Mouse (Mus musculus): ENCODE data around the gene Dcun1d1.

The Dcun1d1 gene

DNA sequence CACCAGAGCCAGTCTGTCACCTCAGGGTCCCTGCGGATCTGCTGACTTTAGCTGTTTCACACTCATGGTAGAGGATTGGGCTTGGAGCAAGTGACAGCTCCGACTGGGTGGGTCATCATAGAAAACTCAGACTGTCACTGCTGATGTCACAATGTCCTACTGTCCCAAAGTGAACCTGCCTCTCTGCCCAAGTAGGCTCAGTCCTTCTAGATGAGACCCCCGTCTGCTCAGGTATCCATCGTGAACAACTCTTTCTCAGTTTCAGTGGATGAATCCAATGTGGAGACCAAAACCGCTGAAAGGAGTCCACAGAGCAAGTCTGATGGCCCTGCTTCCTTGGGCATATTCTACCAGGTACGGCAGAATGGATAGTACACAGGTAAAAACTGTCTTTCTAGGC, at the start of gene Dcun1d1:
Dcun1d1 (minus strand) TSS at position 101 of the 400 bp plus-strand sequence.
- DNase-seq (ENCODE audit: low read depth, low spot score) = no peak

DNA sequence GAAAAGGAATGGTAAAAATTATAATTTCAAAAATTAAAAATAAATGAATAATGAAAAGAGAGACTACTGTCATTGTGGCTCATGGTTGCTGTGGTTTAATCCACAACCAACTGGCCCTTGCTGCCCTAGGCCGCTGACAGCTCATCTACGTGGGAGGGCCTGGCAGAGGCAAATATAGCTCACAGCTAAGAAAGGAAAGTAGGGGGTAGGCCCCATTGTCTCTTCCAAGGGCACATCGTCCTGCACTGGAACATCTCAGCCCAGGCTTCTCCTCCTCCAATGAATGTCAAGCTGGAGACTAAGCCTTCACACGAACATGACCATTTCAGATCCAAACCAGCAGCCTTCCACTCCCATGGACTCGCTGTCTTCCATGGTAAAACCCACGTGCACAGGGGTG, 49.0 kb upstream of the Dcun1d1 start:
- DNase-seq (ENCODE audit: low read depth, low spot score) = no peak

DNA sequence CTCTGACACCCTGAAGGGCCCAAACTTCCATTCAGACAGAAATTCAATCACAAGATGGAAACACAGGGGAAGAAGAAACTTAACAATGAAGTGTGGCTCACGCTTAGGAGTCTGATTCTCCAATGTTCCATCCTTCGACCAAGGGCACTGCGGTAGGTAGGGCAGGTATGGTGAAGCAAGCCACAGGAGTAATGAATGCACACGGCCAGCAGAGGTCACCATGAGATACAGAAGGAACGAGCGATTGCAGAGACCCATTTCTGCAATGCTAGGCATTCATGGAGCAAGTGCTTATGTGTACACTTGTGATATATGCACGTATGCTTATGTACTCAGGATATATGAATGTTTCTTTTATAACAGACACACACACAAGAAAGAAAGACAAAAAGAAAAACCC, 36.3 kb upstream of the Dcun1d1 start:
- no peak for DNase-seq (ENCODE audit: low read depth, low spot score)

DNA sequence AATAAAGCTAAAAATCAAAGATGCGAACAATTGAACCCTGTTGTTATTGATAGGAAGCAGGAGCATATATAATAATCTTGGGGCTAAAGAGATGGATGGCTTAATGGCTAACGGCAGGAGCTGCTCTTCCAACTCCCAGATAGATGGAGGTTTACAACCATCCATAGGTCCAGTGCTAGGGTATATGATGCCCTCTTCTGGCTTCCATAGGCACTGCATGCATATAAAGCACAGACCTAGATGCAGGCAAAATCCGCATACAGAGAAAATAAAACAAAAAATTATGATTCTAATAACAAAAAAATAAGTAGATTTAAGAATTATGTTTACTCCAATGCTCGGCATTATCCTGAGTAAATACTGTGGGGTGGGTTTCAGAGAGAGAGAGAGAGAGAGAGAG, 35.7 kb upstream of the Dcun1d1 start:
- DNase-seq (ENCODE audit: low read depth, low spot score) = no peak

DNA sequence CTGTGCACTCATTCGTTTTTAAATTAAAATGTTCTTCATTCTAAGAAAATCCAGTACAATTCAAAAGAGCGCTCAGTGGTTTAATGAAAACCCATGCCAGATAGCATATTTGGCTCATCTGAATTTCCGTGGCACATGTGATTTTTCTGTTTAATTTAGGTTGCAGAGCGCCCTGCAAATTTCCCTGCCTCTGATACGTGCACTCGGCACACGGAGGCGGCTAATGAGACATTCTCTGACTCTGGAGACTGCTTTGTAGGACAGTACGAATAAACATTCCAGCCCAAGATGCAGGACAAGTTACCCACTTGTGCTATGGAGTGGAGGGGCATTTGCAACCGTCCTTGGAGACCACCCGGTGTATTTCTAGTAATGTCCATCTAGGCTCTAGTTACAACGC, 33.9 kb upstream of the Dcun1d1 start:
- no peak for DNase-seq (ENCODE audit: low read depth, low spot score)

DNA sequence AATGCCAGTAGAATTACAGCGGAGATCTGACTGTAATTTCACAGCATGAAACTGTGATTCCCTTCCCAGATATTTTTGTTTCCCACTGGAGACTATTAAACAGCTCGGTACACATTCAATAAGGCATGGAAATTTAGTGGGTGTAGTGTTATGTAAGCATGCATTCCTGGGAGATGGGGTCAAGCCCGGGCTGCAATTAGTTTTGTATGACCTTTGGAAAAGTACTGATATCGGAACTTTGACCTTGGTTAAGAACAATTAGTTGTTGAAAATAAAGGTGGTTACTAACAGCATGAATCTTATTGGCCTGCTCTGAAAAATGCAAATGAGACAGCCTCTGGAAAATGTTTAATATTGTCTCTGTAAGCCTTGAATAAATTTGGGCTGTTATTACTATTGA, 33.2 kb upstream of the Dcun1d1 start:
- DNase-seq (ENCODE audit: low read depth, low spot score) = no peak

DNA sequence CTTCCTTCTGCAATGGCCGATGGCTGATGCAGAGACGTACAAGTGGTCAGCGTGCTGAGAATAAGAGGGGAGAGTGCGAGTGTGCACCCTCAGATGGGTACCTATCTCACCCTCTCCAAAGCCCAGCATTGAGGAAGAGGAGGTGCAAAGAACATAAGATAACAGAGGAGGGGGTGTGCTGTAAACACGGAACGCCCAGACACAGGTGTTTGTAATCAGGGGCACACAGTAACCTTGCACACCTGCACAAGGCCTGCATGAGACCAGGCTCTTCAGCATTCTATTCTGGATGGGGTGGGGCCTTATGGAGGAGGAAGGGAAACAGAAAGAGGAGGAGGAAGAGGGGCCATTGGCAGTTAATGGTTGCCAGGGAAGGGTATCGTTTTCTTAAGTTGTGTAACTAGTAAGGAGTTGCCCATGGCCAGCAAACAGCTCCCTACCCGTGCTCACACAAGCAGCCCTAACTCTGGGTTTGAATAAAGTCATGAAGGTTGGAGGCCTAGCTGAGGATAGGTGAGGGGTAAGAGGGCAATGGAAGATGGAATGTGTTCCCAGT, 30.2 kb upstream of the Dcun1d1 start:
- no peak for DNase-seq (ENCODE audit: low read depth, low spot score)

DNA sequence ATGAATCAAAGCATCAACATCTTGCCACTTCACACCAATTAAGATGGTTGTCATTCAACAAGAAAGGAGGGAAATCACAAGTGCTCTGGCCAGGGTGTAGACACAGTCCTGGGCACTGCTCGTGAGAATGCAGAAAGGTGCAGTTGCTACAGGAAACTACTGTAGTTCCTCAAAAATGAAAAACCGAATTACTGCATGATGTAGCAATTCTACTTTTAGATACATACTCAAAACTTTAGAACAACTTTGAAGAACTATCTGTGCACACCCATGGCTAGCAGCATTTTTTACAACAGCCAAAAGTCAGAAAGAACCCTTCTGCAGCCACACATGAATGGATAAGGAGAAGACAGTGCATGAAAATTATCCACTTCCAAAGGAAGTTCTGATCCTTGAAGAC, 29.2 kb upstream of the Dcun1d1 start:
- no peak for DNase-seq (ENCODE audit: low read depth, low spot score)

DNA sequence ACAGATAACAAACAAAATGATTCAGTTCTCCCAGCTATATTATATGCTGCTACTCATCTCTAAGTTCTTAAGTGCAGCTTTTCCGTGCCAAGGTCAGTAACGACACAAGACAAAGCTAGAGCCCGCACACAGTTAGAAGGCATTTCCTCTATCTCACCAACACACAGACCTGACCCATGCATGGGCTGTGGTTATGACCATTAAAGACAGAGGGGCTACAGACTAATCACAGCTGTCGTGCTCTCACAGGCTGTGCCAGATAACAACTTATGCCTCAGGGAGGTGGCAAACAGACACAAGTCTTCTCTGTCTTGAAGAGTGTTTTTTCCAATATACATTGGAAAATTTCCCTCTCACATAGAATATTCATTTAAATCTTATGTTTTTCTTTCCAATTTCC, 27.7 kb upstream of the Dcun1d1 start:
- no peak for DNase-seq (ENCODE audit: low read depth, low spot score)

DNA sequence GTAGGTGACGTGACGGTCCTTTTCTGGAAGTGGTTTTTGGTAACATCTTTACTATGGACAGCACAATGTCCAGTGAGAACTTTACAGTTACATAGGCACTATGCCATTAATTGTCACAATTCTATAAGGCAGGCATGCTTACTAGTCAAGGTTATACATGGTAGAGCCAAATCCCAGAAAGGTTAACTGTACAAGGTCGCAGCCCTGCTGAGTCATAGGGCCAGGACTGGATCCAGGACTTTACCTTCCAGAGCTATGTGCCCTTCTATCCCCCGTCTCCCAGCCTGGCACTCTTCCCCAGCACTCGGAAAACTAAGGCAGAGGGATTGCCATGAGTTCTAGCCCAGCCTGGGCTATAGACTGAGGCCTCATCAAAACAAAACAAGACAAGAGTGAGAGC, 26.7 kb upstream of the Dcun1d1 start:
- no peak for DNase-seq (ENCODE audit: low read depth, low spot score)

DNA sequence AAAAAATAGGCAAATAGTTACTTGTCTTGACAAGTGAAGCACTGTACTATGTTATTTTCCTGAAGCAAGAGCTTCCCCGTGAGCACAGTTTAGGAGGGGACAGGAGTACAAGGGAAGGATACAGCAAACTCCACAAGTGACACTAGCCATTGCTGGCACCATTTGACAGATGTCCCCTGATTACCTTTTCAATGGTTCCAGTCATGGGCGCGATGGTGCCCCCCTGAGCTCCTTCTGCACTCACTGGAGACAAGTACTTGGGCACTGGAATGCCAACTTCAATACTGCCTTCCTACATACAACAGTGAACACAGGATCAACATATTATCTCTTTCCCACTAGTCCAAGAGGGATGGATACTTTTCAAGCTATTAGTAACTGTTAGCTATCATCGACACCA, 26.2 kb upstream of the Dcun1d1 start:
- DNase-seq (ENCODE audit: low read depth, low spot score) = no peak

DNA sequence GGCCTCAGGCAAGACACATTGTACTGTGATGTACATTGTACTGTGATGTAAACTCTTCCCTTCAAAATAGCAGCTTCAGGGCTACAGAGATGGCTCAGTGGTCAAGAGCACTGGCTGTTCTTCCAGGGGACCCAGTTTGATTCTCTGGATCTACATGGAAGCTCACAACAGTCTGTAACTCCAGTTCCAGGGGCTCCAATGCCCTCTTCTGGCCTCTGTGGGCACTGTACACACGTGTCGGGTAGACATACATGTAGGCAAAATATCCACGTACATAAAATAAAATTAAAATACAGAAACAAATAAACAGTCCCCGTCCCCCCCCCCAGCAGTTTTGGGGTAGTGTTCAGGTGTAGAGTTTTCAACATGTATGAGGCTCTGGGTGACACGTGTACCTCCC, 25.7 kb upstream of the Dcun1d1 start:
- DNase-seq (ENCODE audit: low read depth, low spot score) = no peak

DNA sequence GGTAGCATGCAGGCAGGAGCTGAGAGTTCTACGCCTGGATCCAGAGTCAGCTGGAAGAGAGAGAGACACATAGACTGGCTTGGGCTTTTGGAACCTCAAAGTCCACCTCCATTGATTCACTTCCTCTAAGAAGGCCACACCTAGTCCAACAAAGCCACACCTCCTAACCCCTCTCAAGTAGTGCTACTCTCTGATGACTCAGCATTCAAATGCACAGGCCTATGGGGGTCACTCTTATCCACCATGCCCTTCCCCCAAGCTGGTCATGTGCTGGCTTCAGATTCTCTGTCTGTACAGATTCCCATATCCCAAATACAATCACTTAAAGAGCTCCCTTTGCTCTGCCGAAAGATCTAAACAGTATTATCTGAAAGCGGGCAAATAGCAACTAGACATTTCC, 20.0 kb upstream of the Dcun1d1 start:
- no peak for DNase-seq (ENCODE audit: low read depth, low spot score)

DNA sequence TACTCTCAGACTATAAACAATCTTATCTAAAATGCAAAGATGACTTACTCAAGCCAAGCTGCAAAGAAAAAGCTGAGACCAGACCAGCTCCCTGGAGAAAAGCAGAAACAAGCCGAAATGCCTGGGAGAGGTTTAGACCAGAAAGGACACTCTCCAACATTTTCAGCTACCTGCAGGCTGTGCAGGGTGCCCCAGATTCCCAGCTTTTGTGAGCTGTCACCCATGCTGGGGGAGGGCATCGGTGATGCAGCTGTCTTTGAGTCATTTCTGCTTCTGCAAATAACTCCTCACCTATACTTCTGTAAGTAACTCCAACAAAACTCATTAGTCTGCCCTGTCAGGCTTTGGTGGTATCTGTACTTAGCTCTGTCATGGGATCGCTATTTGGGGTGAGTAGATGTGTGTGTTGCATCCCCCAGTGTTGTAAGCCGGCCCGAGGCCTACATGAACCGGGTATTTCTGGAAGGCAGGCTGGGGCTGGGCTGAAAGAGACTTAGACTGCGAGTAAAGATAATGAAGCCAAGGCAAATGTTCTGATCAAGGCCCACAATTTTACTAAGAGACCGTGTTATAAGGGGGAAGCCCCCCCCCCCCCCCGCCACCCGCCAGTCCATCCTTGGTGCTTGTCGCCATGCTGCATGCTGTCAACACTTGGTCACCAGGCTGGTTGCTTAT, 17.8 kb upstream of the Dcun1d1 start:
- no peak for DNase-seq (ENCODE audit: low read depth, low spot score)

DNA sequence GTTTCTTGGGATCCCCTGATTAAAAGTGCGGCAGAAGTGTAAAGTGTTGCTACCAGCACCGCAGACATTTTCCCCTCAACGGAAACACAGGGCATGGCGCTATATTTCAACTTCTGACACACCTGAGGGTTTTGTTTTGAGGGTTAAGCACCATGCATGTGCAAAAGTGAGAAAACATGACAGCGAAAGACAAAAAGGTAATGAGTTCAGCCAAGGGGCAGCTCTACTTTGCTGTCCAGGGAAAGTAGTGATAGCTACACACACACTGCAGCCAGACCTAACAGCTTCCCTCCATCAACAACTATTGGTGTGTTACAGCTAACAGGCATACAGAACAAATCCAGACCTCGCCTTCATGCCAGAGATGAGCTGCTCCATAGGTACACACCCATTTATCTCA, 16.6 kb upstream of the Dcun1d1 start:
- DNase-seq (ENCODE audit: low read depth, low spot score) = no peak

DNA sequence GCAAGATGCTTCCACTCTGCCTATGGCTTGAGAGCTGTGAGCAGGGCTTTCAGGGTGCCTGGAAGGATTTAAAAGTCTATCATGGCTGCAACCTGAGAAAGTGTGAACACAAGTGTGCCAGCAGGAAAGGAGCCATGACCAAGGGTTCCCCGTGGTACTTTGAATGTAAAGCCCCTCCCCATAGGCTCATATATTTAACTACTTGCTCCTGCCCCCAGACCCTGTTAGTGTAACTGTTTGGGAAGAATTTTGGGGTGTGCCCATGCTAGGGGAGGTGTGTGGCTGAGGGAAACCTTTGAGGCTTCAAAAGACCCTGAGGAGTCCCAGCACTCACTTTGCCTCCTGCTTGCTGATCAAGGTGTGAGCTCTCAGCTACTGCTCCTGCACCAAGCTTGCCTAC, 15.9 kb upstream of the Dcun1d1 start:
- DNase-seq (ENCODE audit: low read depth, low spot score) = no peak

DNA sequence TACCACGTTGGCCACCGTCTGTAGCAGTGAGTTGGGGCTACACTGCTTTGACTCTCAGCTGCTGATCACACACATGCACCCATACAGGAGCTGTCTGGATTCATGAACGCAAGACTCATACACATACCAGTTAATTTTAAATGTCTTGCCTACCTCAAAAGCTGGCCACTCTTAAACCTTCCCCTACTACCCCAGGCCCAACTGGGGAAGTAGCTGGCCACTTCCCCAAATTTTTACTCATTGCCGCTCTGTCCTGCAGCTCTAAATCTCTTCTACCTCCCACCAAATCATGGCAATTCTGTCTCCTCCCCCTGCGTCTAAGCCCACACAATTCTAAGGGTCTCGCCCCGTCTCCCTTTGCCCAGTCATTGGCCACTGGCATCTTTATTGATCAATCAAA, 11.0 kb upstream of the Dcun1d1 start:
- DNase-seq (ENCODE audit: low read depth, low spot score) = no peak

DNA sequence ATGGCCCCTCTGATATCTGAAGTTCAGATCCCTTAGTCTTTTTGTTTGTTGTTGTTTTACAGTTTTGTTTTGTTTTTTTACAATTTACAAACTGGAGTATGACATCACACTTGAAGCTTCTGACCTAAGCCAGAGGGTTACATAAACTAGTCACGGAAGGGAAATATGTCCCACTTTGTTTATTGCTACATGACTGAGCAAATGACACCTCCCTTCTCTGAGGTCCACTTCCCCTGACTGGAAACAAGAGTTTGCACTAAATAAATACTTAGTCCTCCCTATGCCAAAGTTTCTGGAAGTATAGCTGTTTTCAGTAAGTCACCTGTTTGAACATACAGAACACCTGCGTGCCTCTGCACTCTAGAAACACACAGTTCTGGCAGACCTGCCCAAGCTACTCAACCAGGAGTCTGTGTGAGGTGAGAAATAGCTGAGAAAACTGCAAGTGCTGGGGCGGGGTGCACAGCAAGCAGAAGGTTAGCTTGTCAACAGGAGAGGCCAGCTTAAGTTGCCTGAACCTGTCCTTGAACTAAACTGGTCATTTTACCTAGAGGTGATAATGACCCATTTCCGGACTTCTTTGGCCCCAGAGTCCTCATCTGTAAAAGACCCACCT, 3.4 kb upstream of the Dcun1d1 start:
- DNase-seq (ENCODE audit: low read depth, low spot score) = no peak

DNA sequence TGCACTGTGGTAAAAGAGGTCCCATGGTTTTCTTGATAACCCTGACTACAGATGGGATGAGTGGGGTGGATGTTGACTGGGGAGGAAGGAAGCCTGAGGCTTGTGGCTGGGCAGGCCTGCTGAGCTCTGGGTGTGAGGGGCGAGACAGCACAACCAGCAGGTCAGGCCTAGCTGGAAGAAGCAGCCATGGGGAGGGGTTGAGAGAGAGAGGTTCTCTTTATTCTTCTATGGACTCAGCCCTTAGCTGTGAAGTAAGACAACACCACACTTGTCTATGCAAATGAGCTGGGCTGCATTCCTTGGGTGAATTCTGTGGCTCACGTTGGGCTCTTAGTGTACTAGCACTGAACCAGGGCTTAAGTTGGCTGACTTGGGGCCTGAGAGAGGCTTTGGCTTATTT, 2.8 kb upstream of the Dcun1d1 start:
- no peak for DNase-seq (ENCODE audit: low read depth, low spot score)

DNA sequence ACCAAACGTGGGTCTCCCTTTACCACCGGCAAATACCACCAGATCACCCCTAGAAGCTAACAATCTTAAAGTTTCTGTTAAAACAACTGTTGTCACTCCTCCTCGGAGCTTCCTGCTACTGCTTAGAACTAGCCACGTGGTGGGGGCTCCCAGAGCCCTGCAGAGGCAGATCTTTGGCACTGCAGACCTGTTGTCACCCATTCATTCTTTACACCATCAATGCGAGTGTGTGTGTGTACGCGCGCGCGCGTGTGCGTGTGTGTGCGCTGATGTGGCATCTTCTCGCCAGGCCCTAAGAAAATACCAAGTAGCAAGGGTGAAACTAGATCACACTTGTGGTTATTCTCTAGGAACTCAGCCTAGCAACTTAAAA, 3.9 kb downstream of the Dcun1d1 start:
- no peak for DNase-seq (ENCODE audit: low read depth, low spot score)

DNA sequence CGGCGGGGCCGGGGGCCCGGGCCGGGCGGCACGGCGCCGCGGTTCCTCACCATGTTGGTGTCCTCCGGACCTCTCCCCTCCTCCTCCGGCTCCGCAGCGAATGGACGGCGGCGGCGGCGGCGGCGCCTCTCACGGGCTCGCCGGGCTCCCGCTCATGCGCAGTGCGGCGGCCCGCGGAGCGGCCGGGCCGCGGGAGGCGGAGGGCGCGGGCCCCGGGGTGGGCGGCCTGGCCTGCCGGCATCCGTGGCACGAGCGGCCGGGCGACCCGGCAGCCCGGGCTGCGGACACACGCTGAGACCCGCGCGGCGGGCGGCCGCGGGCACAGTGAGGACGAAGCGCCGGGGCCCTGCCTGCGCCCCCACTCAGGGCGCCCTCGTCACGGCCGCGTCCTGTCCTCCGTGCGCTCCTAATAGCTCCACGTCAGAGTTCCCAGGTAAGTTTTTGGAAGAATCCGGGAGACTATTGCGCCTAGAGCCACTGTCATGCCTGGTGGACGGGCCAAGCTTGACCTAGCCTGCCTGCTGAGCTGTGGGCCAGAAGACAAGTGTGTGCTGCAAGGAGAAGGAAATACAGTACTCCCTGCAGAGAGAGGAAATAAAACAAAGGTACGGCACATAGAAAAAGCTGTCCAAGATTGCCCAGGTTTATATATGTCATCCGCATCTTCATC, 4.4 kb downstream of the Dcun1d1 start:
- peak; percentile 66 for DNase-seq (ENCODE audit: low read depth, low spot score)

DNA sequence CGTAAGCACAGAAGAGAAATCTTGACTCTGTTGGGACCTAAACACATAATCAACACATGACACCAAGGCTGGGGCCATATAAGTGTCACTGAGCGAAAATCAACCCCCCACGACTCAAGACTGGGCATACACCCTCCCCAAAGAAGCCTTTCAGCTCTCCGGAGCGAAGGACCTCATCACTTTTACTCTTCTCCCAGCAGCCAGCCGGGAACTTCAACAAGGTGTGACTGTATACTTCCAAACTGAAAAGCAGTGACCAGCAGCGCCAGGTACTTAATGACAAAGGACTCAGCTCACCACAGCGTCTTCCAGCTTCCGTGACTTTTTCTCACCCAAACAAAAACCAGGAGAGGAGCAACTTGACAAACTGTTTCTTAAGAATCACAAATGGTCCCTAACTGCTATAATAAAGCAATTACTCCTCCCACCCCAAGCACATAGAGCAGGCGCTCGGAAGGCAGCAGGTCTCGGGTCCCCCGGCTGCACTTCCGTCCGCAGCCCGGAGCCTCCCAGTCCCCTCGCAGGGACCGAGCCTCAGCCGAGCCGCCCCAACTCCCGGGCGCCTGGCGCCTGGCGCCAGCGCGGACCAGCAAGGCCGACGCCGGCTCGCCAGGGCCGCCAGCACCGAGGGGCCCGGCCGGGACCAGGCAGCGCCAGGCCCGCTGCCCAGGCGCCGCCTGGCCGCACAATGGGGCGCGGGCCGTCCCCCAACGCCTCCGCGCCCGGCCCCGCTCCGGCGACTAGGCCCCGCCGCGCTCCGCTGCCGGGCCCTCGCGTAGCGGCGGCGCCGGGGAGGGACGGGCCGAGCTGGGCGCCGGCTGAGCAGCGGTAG, 5.1 kb downstream of the Dcun1d1 start:
- DNase-seq (ENCODE audit: low read depth, low spot score) = no peak

All from retina, adult 2 months (tissue).